Mouse (Mus musculus) forebrain, embryonic 13.5 days (tissue): Measurements from ENCODE around the gene Phactr3. TPM values are rescaled to one million over a fixed set of nuclear protein-coding genes. Genes with fewer than 3 reads are reported as not detected.

Source experiments
- ATAC-seq: fragments of 200-750 bp; cut with Nextera tagmentation; 2 replicates; pipeline ENCODE4 v1.8.0; 2017
- H3K27ac ChIP-seq: fragments of 300-500 bp; sonication (generic); 2 replicates; pipeline ENCODE4 v1.5.1; 2015; ENCODE audit warnings: inconsistent platforms, mild to moderate bottlenecking, moderate library complexity
- H3K27me3 ChIP-seq: fragments of 300-500 bp; sonication (generic); 2 replicates; pipeline ENCODE4 v1.6.1; 2015; ENCODE audit warnings: mild to moderate bottlenecking, inconsistent platforms
- H3K36me3 ChIP-seq: fragments of 300-500 bp; sonication (generic); 2 replicates; pipeline ENCODE4 v1.6.1; 2015; ENCODE audit warnings: mild to moderate bottlenecking, inconsistent platforms; ENCODE audit not compliant: poor library complexity, severe bottlenecking
- H3K4me1 ChIP-seq: fragments of 300-500 bp; sonication (generic); 2 replicates; pipeline ENCODE4 v1.6.1; 2015; ENCODE audit warnings: inconsistent platforms
- H3K4me2 ChIP-seq: fragments of 300-500 bp; sonication (generic); 2 replicates; pipeline ENCODE4 v1.6.1; 2015; ENCODE audit warnings: inconsistent platforms, mild to moderate bottlenecking, moderate library complexity
- H3K4me3 ChIP-seq: fragments of 300-500 bp; sonication (generic); 2 replicates; pipeline ENCODE4 v1.5.1; 2015; ENCODE audit warnings: mild to moderate bottlenecking, inconsistent platforms
- H3K9ac ChIP-seq: fragments of 300-500 bp; sonication (generic); 2 replicates; pipeline ENCODE4 v1.6.1; 2015; ENCODE audit warnings: mild to moderate bottlenecking, inconsistent platforms
- H3K9me3 ChIP-seq: fragments of 300-500 bp; sonication (generic); replicated peaks from 2 replicates; pipeline ENCODE4 v1.6.1; 2016; ENCODE audit warnings: inconsistent platforms
- WGBS: fragments of 180-500 bp; shearing (Covaris S2); methylation state at CpG from one replicate; pipeline ENCODE4 v1.1.7; 2015; 5-methylcytosine and 5-hydroxymethylcytosine counted together
- polyA plus RNA-seq: library from polyadenylated mRNA; unstranded; fragments of >200 nt; fragmentation: Nextera tagmentation; extraction: Ambion mirVana; gene quantifications from 2 replicates; pipeline ENCODE4 v1.2.1, GENCODE M21; 2015

Phactr3 gene
- polyA plus RNA-seq, 1 experiment from 2014 or later = 27.0 TPM

DNA sequence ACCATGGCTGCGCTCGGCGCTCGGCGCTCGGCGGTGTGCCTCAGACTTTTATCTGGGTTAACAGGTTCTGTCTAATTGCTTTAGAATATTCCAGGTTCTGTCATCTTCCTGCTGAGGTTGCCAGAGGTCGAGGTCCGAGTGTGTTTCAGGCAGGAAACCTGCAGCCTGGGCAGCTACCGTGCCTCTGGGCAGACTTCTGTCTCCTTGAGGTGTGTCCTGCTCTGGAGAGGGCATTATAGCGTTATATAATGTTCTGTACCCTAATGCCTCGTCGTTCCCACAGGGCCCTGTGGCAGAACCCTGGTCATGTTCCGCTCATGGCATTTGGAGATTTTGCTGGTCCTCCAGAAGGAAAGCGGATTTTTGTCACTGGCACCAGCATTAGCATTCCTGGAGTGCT, 4.7 kb downstream of the Phactr3 start:
- Histone ChIP-seq H3K9me3 (no peaks in the 10 kb centered on the region), H3K4me1 (peaks cover 10% of the 10 kb centered on the region), H3K4me2 (no peak overlapping the region), H3K36me3 (no peaks in the 10 kb centered on the region), H3K9ac (no peak overlapping the region), H3K27me3 (peaks cover 27% of the 10 kb centered on the region), H3K27ac (no peak overlapping the region), H3K4me3 (no peak overlapping the region)
- WGBS = 73% methylated on average over 15 of the region's 15 CpGs
- ATAC-seq = no peak

DNA sequence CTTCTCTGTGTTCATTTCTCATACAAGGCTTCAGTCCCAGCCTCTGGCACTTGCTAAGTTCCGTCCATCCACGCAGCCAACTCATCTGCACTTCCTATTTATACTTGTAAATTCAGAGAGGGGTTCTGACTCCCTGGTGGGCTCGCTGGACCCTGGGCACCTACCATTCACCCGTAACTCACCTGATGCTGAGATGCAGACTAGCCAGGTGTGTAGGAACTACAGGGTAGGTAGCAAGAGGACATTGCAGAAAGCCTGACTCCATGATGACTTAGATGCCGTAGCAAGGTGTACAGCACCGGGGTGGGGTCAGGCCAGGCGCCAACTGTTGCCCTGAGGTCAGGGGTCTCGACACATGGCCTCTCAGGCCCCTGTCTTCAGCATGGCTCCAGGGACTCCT, 6.7 kb downstream of the Phactr3 start:
- peaks cover 7% of the 10 kb centered on the region; the same call in 1 of the 2 replicates for H3K27me3 ChIP-seq
- no peak overlapping the region for H3K27ac ChIP-seq
- H3K4me1 ChIP-seq = no peaks in the 10 kb centered on the region
- 86% methylated on average over 8 of the region's 8 CpGs for WGBS
- ATAC-seq = no peak
- H3K4me3 ChIP-seq = no peak overlapping the region
- H3K4me2 ChIP-seq = no peak overlapping the region
- H3K9me3 ChIP-seq = no peaks in the 10 kb centered on the region
- H3K36me3 ChIP-seq = no peaks in the 10 kb centered on the region
- no peak overlapping the region for H3K9ac ChIP-seq

DNA sequence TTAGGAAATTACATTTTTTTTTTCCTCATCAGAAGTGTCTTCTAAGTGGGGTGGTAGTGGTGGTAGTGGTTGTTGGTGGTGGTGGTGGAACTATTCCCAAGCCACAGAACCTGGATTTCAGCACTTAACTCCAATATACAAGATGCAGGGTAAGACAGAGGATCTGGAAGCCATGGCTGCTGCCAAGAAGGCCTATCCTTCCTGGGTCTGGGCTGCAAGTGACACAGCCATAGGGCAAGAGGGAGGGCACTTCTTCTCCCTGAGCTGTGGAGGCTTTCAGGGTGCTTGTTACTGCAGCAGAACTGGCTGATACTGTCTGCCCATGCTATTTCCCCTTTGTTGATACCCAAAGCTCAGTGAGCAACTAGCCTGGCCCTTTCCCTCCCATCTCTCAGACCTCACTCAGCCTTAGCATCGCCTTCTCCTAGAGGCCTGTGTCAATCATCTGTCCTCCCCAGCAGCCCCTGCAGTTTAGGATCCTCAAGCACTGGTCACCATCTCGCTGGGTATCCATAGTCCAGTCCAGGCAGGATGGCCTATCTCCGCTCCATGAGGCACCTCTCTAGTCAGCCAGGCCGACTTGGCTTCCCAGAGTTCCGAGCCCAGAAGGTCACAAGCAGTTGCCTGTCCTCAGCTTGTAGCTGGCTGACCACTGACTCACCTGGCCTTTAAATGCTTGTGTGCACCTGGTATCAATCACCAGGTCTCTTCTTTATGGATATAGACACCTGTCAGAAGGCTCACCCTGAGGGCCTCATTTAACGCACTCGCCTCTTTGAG, 7.5 kb downstream of the Phactr3 start:
- ATAC-seq = no peak
- Histone ChIP-seq H3K27ac (no peak overlapping the region), H3K9ac (no peak overlapping the region), H3K36me3 (no peaks in the 10 kb centered on the region), H3K9me3 (no peaks in the 10 kb centered on the region), H3K4me3 (no peak overlapping the region), H3K4me2 (no peak overlapping the region), H3K4me1 (no peaks in the 10 kb centered on the region), H3K27me3 (no peaks in the 10 kb centered on the region)
- 91% methylated on average over 7 of the region's 7 CpGs for WGBS

DNA sequence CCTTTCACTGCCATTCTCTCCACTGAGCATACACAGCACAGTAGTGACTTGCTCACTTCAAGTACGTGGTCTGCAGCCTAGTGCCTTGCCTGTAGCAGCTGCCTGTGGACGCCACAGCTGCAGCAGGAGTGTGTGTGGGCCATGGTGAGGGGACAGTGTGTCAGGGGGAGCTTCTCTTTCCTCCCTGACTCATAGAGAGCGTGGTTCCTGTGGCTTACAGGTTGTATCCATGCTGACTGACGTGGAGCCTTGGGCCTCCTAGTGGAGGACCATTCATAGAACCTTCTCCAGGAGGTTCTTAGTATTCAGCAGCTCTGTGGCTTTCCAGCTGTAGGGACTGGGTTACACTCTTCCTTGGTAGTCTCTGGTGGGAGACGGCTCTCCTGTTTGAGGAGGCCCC, 9.8 kb downstream of the Phactr3 start:
- Histone ChIP-seq H3K9ac (no peak overlapping the region), H3K9me3 (no peaks in the 10 kb centered on the region), H3K36me3 (no peaks in the 10 kb centered on the region), H3K4me3 (no peak overlapping the region), H3K27ac (no peak overlapping the region), H3K4me2 (no peak overlapping the region), H3K27me3 (no peaks in the 10 kb centered on the region), H3K4me1 (no peaks in the 10 kb centered on the region)
- whole genome bisulfite sequencing = 79% methylated on average over 5 of the region's 5 CpGs
- no peak for ATAC-seq

DNA sequence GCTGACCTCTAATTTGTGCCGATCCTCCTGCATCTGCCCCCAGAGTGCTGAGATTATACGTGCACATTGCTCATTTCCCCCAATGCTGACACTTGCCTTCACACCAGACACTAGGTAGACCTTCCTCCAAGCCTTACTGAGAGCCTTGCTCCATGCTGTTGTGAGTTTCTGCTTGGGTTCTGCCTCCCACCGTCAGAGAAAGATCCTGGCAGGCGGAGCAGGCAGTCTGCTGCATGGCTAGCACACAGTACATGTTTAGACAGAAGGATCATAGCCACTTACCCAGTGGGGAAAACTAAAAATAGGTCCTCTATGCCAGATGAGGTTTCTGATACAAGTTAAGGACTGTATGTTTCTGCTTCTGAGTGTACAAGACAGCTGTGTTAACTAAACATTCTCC, 10.4 kb downstream of the Phactr3 start:
- Histone ChIP-seq H3K27ac (no peak overlapping the region), H3K4me2 (no peak overlapping the region), H3K4me3 (no peak overlapping the region), H3K9ac (no peak overlapping the region), H3K4me1 (no peaks in the 10 kb centered on the region), H3K9me3 (no peaks in the 10 kb centered on the region), H3K27me3 (no peaks in the 10 kb centered on the region), H3K36me3 (no peaks in the 10 kb centered on the region)
- ATAC-seq = no peak; the same call in 1 of the 2 replicates
- 75% methylated on average over 4 of the region's 4 CpGs for WGBS

DNA sequence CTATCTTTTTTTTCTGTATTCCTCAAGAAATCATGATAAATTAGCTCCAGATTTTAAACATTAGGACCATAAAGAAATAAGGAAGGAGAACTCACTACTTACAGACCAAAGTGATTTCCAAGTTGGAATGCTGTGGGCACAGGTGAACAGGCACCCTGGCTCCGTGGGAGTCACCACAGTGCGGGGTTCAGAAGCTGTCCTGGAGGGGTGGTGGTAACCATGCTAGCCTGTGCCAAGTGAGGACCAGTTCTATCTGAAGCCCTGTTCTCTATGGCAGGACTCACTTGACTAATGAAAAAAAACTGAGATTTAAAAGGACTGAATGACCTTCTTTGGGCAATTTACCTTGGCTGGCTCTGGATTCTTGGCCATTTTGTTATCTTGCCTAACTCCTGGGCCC, 10.9 kb downstream of the Phactr3 start:
- Histone ChIP-seq H3K27me3 (no peaks in the 10 kb centered on the region), H3K9me3 (no peaks in the 10 kb centered on the region), H3K36me3 (no peaks in the 10 kb centered on the region), H3K4me1 (no peaks in the 10 kb centered on the region), H3K9ac (no peak overlapping the region), H3K4me2 (no peak overlapping the region), H3K27ac (no peak overlapping the region), H3K4me3 (no peak overlapping the region)
- WGBS = 91% methylated on average over 2 of the region's 2 CpGs
- ATAC-seq = no peak

DNA sequence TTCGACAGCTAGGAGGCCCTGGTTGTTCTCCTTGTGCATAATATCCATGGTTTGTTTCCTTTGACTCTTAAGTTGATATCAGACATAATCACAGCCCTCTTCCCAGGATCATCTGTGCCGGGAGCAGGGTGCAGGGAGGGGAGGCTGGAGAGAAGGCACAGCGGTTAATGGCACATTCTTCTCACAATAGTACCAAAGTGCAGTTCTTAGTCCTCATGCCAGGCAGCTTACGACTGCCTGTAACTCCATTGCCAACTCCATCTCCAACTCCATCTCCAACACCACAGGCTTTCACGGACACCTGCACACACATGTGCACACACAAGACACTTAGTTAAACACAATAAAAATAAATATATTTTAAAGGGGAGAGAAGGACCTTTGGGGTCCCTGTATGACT, 11.8 kb downstream of the Phactr3 start:
- H3K36me3 ChIP-seq = no peaks in the 10 kb centered on the region
- WGBS = 92% methylated on average over 5 of the region's 5 CpGs
- no peak for ATAC-seq
- no peaks in the 10 kb centered on the region for H3K9me3 ChIP-seq
- no peak overlapping the region for H3K27ac ChIP-seq
- no peak overlapping the region for H3K4me3 ChIP-seq
- no peaks in the 10 kb centered on the region for H3K27me3 ChIP-seq
- no peak overlapping the region for H3K9ac ChIP-seq
- no peaks in the 10 kb centered on the region for H3K4me1 ChIP-seq
- H3K4me2 ChIP-seq = no peak overlapping the region

DNA sequence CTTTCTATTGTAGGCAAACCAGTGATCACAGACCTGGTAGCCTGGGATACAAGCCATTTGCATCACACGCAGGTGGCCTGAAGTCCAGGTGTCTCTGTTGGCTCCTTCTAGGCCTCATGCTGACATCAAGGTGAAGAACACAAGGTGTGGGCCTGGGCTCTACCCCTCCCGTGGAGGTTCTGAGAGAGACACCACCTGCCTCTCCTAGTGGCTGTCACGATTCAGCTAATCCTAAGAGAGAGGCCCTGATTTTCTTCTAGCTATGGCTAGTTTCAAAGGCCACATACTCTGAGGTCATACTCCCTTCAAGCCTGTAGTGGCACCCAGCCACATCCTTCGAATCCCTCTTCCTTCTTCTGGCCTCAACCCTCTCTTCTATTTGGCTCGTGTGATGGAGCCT, 12.2 kb downstream of the Phactr3 start:
- H3K27ac ChIP-seq = no peak overlapping the region
- H3K4me3 ChIP-seq = no peak overlapping the region
- no peak for ATAC-seq
- H3K4me2 ChIP-seq = no peak overlapping the region
- H3K36me3 ChIP-seq = no peaks in the 10 kb centered on the region
- 76% methylated on average over 5 of the region's 5 CpGs for WGBS
- no peaks in the 10 kb centered on the region for H3K4me1 ChIP-seq
- no peak overlapping the region for H3K9ac ChIP-seq
- no peaks in the 10 kb centered on the region for H3K9me3 ChIP-seq
- no peaks in the 10 kb centered on the region for H3K27me3 ChIP-seq

DNA sequence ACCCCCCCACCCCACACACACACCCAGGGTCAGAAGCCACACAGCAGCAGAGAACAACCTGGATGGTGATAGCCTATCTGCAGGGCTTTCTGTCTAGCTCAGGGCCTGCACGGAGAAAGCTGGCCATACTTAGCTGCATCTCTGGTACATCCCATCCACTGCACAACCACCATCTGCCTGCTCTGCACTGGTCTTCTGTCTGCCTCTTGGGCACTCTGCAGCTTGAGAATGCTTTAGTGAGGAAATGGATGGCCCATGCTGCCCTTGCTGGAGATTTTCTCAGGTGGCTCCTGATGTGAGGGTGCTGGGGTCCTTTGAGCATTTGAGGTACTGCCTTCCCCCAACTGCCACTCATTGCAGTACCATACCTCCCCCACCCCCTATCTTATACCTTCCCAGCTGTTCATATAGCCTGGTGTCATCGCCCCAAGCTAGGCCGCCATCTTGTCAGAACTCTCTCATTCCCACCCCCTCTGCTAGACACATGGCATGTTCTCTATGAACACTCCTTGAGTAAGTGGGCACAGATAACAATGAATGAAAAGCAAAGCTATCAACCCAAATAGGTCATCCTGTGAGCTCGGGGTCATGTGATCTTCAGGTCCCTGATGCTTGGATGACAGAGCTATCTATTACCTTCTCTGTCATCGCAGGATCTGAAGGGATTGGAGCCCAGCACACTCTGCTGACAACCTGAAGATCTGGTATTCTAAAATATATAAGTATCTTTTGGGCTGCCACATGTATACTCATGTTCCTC, 13.0 kb downstream of the Phactr3 start:
- H3K27me3 ChIP-seq = no peaks in the 10 kb centered on the region
- ATAC-seq = no peak
- WGBS = 91% methylated on average over 5 of the region's 5 CpGs
- H3K36me3 ChIP-seq = no peaks in the 10 kb centered on the region
- no peak overlapping the region for H3K9ac ChIP-seq
- no peak overlapping the region for H3K4me2 ChIP-seq
- H3K9me3 ChIP-seq = no peaks in the 10 kb centered on the region
- no peaks in the 10 kb centered on the region for H3K4me1 ChIP-seq
- H3K4me3 ChIP-seq = no peak overlapping the region
- no peak overlapping the region for H3K27ac ChIP-seq

DNA sequence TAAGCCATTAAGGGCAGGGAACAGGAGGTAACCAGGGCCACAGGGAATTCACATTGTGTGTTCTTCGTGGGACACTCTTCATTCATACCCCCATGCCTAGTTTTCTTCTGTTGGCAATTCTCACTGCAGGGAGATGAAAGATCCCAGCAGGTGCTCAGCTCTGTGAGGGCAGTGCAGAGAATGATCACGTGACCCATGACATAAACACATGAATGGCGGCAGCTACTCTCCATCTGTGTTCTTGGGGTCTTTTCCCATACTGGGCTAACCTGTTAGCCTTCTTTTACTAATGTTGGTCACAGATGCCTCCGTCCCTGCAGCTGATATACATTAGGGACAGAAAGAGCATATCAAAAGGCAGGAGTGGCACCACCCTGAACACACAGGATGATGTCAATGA, 16.9 kb downstream of the Phactr3 start:
- 36% methylated on average over 4 of the region's 4 CpGs for WGBS
- H3K36me3 ChIP-seq = no peaks in the 10 kb centered on the region
- H3K4me1 ChIP-seq = no peaks in the 10 kb centered on the region
- H3K27ac ChIP-seq = no peak overlapping the region
- ATAC-seq = no peak
- no peak overlapping the region for H3K4me3 ChIP-seq
- no peak overlapping the region for H3K9ac ChIP-seq
- H3K4me2 ChIP-seq = no peak overlapping the region
- no peaks in the 10 kb centered on the region for H3K9me3 ChIP-seq
- H3K27me3 ChIP-seq = no peaks in the 10 kb centered on the region

DNA sequence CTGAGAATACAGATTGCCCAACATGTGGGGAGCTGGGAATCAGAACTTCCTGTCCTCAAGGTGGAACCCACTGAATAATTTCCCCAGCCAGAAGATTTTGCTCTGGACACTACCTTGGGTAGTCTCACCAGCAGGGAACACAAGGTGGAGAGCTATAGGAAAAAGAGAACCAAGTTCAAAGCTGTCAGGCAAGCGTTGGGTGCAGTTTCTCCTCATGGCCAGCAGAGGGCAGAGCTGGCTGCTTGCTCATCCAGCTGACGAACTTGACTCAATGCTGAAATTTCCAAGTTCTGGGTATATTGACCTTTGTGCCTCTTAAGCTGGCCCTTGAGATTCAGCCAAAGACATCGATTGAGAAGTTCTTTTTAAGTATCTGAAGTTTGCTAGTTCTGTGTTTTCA, 18.7 kb downstream of the Phactr3 start:
- Histone ChIP-seq H3K4me1 (peaks cover 4% of the 10 kb centered on the region), H3K9me3 (no peaks in the 10 kb centered on the region), H3K9ac (no peak overlapping the region), H3K4me2 (no peak overlapping the region), H3K27me3 (no peaks in the 10 kb centered on the region), H3K4me3 (no peak overlapping the region), H3K36me3 (no peaks in the 10 kb centered on the region), H3K27ac (no peak overlapping the region)
- 11% methylated on average over 3 of the region's 3 CpGs for whole genome bisulfite sequencing
- no peak for ATAC-seq

DNA sequence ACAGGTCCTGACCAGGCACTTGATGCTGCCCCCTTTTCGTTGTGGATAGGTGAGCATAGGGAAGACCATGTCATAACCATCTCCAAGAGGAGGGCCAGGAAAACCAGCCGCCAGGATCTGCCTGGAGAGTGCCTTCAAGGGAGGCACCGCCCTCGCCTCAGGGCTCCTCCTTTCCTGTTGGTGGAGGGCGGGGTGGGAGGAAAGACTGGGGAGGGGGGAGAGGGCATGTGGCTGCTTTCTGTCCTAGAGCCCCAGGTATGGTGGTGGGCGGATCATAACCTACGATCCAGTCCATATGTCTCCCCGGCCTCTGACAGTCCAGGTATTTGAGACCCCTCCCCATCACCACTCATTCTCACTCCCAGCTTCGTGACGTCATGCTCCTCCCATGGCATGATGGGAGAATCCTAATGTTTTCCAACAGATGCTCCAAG, 22.7 kb downstream of the Phactr3 start:
- Histone ChIP-seq H3K4me3 (peak overlapping the region; percentile 69), H3K4me2 (peak overlapping the region; percentile 92), H3K9ac (peak overlapping the region; percentile 92), H3K36me3 (no peaks in the 10 kb centered on the region), H3K9me3 (no peaks in the 10 kb centered on the region), H3K27me3 (no peaks in the 10 kb centered on the region), H3K4me1 (peaks cover 30% of the 10 kb centered on the region), H3K27ac (peak overlapping the region; percentile 83)
- WGBS = under 1% methylated on average over 9 of the region's 10 CpGs
- ATAC-seq = peak; percentile 81
